Mouse (Mus musculus) 3134 (cell line): ENCODE data around the gene Ms4a4b.
"Not testable (repeated sequence)": the region's sequence is repeated elsewhere in the genome, so short reads cannot be mapped to it uniquely, and the experiment has no call there.

Source experiments
- DNase-seq: peaks from one replicate; pipeline ENCODE4 v3.0.0-alpha.2; 2011; ENCODE audit warnings: low spot score; ENCODE audit not compliant: insufficient read length; ENCODE audit errors: extremely low read depth

Gene Ms4a4b

DNA sequence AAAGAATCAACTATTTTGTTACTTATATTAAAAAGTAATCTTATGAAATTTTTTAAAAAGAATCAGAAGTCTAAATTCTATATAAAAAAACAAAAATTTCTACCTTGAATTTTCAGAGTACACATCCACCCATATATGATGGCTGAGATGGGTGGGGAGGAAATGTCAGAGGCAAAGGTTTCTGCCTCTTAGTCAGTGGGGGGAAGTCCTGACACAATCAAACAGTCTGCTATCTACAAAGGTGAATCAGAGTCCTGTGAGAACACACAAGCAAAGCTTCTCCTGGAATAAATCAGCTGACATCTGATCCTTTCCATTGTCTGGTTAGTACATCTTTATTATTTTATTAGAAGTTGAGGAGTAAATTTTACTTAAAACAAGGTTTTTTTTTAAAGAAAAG lies at the start of gene Ms4a4b:
TSS of gene Ms4a4b (plus strand) at position 216 of the 400 bp plus-strand sequence.
- DNase-seq: no peak

DNA sequence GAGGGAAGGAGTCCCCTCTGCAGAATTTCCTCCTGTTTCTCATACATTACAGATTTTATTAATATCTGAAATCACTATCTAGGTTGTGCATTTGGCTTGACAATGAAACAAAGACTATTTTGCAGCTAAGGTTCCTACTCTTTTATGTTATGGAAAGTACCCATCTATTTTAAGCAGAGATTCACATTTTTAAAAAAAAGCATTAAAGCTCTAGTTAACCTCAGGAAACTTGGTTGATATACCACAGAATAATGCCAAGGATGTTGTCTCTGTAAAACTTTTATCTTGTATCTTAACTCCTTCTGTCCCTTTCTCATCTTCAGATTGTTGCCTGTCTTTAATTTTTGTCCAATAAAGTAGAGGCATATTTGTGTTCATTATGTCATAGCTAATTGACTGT lies 47.6 kb upstream of the Ms4a4b start:
- no peak for DNase-seq

DNA sequence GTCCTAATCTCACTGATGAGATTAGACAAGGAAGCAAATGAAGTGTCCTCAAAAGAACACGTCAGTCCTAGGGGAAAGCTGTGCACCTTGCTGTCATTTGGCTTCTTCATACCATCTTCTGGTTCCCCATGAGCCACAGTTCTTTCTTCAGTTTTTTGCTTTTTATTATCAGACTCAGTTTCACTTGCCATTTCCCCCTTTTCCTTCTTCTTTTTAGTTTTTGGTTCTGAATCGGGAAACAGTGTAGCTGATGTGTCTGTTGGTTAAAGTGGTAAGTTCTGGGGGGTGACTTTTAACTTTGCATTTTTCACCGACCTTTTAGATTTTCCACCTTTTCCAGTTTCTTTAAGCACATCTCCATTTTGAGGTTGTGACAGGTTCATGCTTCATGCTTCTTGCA lies 38.8 kb upstream of the Ms4a4b start, which contains the start of gene Ms4a4c:
TSS of gene Ms4a4c (plus strand) at position 244 of the 400 bp plus-strand sequence.
- DNase-seq: no peak

DNA sequence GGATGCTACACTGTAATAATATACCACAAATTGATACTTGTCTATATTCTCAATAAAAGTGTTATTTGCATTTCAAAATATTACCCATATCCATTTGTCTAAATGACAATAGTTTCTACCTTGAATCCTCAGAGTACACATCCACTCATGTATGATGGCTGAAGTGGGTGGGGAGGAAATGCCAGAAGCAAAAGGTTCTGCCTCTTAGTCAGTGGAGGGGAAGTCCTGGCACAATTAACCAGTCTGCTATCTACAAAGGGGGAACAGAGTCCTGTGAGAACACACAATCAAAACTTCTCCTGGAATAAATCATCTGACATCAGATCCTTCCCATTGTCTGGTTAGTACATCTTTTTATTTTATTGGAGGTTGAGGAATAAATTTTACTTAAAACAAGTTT lies 35.9 kb upstream of the Ms4a4b start:
- DNase-seq: no peak

DNA sequence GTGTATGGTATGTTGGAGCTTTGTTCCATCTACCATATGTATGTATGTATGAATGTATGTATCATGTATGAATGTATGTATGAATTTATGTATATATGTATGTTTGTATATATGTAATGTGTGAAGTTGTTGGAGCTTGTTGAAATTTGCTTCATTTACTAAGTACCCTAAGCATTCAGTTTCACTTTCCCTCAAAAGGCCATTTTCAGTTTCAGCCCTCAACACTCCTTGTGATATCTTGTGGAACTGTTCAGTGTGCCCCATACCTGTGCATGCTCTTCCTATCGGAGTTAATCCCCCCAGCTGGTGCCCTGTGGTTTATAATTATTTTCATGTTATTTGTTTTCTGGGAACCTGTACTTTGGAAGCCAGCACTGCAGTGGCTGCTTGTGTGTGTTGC lies 34.8 kb upstream of the Ms4a4b start:
- DNase-seq: no peak

DNA sequence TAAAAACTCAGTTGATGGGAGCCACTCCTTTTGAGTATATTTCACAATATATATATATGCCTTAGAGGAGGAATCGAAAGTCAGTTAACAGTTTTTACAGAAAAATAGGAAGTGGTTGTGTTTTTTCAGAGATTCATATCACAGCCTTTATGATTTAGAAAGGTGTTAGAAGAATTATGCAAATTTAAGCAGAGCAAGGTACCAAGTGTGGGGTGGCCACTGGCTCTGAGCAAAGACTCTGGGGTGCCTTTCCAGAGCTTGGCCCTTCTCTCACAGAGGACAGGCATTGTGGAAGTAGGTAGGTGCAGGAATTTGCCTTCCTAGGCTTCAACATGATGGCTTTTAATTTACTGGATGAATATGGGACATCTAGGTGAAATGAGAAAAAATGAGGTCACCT lies 31.7 kb upstream of the Ms4a4b start:
- DNase-seq: no peak

DNA sequence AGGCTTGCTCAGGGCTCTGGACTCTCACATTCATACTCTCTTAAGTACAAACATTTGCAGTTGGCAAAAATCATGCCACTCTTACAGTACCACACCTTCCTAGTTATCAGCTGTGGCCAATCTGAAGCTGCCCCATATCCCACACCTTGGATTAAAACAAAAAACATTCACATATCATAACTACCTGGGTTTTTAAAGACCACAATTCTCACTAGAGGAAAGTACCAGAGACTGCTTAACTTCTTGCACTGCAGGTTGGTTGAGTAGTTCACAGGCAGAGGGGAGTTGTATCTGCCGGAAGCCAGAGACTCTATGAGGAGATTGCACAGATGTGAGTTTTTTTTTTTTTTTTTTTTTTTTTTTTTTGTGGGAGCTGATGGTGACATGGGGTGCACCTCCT lies 29.3 kb upstream of the Ms4a4b start:
- DNase-seq: no peak

DNA sequence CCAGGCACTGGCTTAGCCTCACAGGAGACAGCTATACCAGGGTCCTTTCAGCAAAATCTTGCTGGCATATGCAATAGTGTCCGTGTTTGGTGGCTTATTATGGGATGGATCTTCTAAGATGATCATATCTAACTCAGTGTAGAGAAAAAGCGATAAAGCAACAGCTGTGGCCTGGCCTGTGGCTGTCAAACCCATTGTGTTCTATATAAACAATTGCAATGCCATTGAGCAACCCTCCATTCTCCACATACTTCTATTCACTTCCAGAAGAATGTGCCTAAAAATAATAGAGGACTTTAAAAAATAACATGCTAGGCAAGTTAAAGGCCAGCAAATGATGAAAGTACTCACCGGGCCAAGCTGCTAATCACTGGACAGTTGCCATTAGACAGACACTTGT lies 27.8 kb upstream of the Ms4a4b start:
- no peak for DNase-seq

DNA sequence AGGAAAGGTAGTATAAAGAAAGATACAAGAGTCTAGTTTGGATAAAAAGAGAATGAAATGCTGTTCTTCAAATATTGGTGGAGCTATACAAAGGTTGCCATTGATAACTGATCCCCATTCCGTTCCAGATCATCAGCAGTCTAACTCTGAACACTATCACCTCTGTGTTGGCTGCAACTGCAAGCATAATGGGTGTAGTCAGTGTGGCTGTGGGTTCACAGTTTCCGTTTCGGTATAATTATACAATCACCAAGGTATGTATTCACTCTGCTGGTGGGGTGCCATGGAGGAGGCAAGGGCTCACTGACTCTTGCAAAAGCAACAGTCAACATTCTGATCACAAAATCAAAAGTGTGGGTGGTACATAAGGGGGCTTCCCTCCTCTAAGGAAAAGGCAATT lies 24.5 kb upstream of the Ms4a4b start:
- DNase-seq: not testable (repeated sequence)

DNA sequence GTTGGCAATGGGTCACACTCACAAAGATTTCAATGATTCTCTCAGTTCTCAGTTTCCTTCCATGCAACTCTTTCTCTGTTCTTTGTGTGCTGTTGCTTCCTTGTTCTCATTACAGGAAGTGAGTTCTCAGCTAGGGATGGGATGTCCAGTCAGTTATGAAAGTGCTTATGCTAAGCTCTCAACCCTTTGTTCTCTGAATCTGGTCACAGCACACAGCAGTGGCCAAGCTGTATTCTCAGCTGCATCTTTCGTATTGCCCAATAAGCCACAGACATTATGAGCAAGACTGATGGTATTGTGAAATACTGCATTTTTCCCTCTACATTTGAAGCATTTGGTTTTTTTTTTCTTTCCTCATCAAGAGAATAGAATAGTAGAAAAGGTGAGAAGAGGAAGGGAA lies 12.1 kb upstream of the Ms4a4b start:
- not testable (repeated sequence) for DNase-seq

DNA sequence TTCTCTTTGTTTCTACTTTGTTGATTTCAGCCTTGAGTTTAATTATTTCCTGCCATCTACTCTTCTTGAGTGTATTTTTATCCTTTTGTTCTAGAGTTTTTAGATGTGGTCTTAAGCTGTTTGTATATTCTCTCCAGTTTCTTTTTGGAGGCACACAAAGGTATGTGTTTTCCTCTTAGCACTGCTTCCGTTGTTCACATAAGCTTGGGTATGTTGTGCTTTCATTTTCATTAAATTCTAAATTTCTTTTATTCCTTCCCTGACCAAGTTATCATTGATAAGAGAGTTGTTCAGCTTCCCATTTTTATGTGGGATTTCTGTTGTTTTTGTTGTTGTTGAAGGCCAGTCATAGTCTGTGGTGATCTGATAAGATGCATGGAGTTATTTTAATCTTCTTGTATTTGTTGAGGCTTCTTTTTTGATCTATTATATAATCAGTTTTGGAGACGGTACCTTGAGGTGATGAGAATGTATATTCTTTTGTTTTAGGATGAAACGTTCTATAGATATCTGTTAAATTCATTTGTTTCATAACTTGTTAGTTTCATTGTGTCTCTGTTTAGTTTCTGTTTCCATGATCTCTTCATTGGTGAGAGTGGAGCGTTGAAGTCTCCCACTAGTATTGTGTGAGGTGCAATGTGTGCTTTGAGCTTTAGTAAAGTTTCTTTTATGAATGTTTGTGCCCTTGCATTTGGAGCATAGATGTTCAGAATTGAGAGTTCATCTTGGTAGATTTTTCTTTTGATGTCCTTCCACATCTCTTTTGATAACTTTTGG lies 8.1 kb upstream of the Ms4a4b start:
- no peak for DNase-seq

DNA sequence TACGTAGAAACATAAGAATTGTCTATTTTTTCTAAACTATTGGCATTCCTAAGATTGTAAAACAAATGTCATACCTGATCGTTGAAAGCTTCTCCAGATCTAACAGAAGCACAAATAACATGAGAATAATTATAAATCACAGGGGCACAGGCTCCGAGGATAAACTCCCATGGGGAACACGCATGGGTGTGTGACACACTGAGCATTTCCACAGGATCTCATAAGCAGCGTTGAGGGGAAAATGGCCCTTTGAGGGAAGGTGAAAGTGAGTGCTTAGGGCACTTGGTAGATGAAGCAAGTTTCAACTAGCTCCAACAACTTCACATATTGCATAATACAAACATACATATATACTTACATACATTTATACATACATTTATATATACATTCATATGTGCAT lies 611 bp downstream of the Ms4a4b start:
- DNase-seq: no peak

DNA sequence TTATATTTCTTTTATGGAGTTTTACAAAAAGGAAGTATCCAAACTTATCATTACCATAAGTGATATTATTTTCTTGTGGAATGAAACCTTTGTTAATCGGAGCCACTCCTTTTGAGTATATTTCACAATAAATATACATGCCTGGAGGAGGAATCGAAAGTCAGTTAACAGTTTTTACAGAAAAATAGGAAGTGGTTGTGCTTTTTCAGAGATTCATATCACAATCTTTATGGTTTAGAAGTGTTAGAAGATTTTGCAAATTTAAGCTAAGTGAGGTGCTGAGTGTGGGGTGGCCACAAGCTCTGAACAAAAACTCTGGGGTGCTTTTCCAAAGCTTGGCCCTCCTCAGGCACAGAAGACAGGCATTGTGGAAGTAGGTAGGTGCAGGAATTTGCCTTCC lies 3.9 kb downstream of the Ms4a4b start:
- no peak for DNase-seq

DNA sequence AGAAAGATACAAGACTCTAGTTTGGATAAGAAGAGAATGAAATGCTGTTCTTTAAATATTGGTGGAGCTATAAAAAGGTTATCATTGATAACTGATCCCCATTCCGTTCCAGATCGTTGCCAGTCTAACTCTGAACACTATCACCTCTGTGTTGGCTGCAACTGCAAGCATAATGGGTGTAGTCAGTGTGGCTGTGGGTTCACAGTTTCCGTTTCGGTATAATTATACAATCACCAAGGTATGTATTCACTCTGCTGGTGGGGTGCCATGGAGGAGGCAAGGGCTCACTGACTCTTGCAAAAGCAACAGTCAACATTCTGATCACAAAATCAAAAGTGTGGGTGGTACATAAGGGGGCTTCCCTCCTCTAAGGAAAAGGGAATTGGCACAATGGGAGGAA lies 15.7 kb downstream of the Ms4a4b start:
- not testable (repeated sequence) for DNase-seq

DNA sequence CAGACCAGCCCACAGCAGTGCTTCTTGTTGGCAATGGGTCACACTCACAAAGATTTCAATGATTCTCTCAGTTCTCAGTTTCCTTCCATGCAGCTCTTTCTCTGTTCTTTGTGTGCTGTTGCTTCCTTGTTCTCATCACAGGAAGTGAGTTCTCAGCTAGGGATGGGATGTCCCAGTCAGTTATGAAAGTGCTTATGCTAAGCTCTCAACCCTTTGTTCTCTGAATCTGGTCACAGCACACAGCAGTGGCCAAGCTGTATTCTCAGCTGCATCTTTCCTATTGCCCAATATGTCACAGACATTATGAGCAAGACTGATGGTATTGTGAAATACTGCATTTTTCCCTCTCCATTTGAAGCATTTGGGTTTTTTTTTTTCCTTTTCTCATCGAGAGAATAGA lies 21.4 kb downstream of the Ms4a4b start:
- not testable (repeated sequence) for DNase-seq

DNA sequence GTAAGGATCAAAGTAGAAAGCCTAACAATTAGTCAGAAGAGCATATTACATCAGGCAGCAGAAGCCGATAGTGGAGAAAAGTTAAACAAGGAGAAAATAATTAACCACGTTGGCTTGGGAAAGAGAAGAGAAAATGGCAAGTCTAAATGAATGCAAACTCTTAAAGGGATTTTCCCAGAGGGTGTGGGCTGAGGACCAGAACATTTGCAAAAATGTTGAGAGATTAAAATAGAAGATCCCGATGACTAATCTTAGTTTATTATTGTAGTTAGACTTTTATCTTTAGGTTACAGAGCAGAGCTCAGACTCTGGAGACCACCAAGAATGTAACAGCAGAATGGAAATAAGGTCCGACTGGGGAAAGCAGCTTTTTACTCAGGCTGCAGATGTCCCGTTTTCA lies 23.1 kb downstream of the Ms4a4b start:
- DNase-seq: no peak

DNA sequence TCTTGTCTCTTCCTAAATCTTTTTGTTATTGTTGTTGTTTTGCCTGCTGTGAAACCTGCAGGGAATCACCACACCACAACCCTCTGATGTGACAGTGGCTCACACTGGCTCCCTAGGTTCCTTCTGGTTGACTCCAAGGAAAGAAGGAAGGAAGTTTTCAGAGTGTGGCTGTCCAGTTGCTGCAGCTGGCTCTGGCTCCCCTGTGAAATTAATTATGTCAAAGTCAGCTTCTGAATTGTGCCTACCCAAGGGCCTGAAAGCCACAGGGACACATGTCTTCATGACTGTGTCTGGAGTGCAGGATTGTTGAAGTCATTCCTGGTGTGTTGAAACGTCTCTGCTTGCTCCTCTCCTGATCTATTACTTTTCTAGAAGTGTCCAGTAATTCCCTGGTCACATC lies 25.0 kb downstream of the Ms4a4b start:
- not testable (repeated sequence) for DNase-seq

DNA sequence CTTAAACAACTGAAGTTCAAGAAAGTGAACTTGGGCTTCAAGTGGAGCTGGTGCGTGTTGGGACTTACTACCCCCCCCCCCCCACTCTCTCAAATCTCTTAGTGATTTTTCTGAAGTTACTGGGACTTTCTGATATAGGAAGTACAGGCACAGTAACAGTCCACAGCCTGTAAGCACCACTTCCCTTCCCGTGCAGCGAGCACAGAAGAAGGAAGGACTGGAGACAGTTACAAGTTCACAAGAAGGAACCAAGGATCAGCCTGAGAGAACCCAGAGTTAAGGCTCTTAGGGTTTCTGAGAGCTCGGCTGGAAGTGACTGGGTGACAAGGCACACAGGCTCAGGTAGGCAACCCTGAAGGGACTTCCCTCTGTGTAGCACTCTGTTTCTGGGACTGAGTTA lies 25.9 kb downstream of the Ms4a4b start, which contains the start of gene Ms4a6c:
TSS of gene Ms4a6c (plus strand) at position 152 of the 400 bp plus-strand sequence.
- DNase-seq: not testable (repeated sequence)

DNA sequence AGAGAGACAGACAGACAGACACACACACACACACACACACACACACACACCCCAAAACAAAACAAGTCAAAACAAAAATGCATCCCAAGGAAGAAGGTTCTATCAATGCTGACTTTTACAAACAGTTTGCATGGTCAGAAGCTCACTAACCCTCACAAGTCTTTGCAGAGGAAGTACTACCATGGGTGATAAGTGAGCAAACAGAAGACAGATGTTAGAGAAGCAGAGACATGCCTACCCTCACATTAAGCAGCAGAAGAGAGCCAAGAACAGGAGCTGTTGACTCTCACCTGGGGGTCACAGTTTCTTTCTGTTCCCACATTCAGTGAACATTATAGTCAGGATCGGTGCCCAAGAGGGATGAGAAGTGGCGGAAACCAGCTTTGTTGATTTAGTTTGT lies 36.4 kb downstream of the Ms4a4b start:
- no peak for DNase-seq

DNA sequence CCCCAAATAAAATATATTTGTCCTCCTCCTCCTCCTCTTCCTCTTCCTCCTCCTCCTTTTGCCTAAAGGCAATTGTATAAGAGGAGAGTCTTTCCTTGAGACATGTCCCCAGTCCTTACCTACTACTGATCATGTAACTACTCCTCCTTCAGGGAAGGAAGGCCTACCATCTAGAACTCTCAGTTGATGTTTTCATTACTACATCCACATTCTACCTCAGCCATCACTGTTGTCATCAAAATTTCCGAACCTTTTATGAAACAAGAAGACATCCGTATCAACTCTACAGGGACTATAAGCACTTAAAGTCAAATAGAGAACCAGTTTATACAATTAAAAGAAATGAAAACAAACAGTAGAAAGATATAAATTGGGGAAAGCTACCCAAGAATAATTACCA lies 39.3 kb downstream of the Ms4a4b start:
- DNase-seq: no peak

DNA sequence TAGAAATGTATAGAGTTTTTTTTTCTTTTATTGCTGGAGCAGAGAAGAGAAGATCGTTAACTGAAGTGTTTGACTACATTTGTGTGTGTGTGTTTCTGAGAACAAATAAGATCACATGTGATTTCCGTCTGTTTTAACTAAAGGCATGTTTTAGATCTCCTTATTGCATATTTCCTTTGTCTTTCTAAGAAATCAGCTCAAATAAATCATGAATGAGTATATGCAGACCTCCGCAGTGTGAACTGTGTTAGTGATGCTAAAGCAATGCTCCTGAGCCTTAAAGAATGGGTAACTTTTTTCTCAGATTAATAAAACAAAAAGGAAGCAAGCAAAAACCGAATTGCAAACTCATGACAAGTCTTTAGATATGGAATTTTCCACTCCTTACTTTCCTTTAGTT lies 40.6 kb downstream of the Ms4a4b start:
- no peak for DNase-seq

DNA sequence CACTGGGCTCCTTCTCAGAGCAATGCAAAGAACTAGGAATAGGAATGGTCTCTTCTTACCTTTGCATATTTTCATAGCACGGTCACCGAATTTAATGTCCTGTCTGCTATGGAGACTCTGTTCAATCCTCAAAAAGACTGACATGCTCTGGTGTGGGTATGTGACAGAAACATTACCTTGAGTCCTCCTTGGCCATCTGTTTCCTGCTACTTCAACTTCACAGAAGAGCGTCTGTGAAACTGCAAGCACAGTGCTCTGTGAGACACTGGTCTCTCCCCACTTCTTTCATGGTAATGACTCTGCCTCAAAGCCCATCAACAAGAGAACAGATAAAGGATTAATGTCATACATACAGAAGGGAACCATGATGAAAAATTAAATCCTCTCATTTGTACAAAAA lies 41.0 kb downstream of the Ms4a4b start:
- DNase-seq: no peak

DNA sequence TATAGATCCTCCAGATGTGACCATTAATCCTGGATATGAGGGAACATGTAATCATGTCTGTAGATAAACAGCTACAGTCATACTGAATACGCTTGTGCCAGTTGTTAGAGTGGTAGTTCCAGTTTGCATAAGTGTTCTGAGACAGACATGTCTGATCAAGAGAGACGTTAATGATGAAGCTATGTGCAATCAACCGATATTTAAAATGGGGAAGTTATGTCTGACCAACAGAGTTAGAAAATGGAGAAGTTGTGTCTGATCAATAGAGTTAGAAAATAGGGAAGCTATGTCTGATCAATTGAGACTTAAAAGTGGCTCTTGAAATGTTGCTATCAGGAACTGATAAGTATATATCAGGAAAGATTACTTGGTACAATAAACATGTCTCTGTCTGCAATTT lies 41.9 kb downstream of the Ms4a4b start:
- DNase-seq: no peak
